Mouse (Mus musculus) erythroid progenitor cell, adult 5-6 weeks (primary cell): ENCODE data around the gene L1td1. TPM values are rescaled to one million over a fixed set of nuclear protein-coding genes. Genes with fewer than 3 reads are reported as not detected.

Experiments
- ATAC-seq: replicated peaks from 2 replicates; pipeline ENCODE4 v1.8.0; 2016; ENCODE audit warnings: moderate number of reproducible peaks, mild to moderate bottlenecking, moderate TSS enrichment, inconsistent platforms; ENCODE audit not compliant: poor library complexity, low FRiP score, severe bottlenecking
- total RNA-seq, 2 experiments: library from RNA; stranded (forward) in 1 of 2; stranded (reverse) in 1 of 2; fragments of 150-400 nt in 1 of 2; fragments of 186-747, 209-891 nt in 1 of 2; gene quantifications; 2 replicates each; pipeline versions ENCODE4 v1.2.3 to v1.2.4; 2015 to 2017; ENCODE audit warnings: low replicate concordance in 2 of 2

The L1td1 gene
- total RNA-seq, 2 experiments from 2014 or later, result not detected

- no peak for ATAC-seq
Measured at GRCm38 (mm10) chr4:98728716-98729115, 2.2 kb downstream of the L1td1 start.

DNA sequence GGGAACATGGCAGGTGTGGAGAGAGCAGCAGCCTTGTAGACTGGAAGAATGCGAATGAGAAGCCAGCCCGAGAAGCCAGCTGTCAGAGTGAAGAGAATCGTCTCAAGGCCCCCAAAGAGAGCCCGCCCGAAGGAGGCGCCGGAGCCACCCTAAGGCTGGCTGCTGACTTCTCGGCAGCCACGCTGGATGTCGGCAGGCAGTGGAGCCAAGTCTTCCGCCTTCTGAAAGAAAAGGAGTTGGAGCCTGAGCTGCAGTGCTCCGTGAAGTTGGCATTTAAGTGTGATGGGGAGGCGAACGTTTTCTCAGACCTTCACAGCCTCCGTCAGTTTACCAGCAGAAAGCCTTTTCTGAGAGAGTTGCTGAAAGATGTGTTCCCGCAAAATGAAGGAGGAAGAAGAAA is 7.1 kb downstream of the L1td1 start:
- no peak for ATAC-seq

- no peak for ATAC-seq
Measured at GRCm38 (mm10) chr4:98739753-98740152, 13.2 kb downstream of the L1td1 start.

- no peak for ATAC-seq
Measured at GRCm38 (mm10) chr4:98743209-98743905, 16.8 kb downstream of the L1td1 start.

GRCm38 (mm10) chr4:98743906-98744210 is 17.3 kb downstream of the L1td1 start:
- ATAC-seq, result no peak

DNA sequence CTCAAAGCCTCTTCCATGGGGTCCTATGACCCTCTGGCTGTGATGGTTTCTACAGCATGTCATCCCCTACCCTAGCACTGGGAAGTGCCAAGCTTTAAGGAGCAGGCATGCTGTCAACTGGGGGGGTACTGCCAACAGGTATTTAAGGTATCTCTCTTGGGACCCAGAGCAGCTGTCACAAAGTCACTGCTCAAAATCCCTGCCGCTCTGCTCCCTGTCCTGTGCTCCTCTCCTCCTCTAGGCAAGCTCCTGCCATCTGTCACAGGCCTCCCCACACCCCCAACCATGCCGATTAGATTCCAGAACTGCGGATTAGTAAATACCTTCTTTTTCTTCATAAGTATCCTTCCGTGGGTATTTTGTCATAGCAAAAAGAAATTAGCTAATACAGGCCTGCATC is 27.9 kb downstream of the L1td1 start:
- no peak for ATAC-seq

DNA sequence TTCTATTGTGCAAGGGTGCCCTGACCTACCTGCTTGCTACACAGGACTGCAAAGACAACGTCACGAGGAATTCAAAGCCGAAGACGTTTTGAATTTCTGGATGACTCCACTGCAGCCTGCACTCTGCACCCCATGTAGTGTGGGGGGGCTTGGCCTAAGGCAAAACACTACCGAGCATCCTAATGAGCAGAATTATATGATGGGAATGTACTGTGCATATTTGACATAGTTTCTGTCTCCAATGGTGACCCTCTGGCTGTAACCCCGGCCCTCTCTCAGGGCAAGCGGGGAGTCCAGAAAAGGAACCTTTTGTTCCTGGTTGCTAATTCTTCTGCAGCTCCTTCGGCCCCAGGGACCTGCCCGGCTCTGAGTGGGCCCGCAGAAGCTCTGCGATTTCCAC is 29.6 kb downstream of the L1td1 start:
- no peak for ATAC-seq

GRCm38 (mm10) chr4:98758012-98758821 is 31.7 kb downstream of the L1td1 start:
- no peak for ATAC-seq

DNA sequence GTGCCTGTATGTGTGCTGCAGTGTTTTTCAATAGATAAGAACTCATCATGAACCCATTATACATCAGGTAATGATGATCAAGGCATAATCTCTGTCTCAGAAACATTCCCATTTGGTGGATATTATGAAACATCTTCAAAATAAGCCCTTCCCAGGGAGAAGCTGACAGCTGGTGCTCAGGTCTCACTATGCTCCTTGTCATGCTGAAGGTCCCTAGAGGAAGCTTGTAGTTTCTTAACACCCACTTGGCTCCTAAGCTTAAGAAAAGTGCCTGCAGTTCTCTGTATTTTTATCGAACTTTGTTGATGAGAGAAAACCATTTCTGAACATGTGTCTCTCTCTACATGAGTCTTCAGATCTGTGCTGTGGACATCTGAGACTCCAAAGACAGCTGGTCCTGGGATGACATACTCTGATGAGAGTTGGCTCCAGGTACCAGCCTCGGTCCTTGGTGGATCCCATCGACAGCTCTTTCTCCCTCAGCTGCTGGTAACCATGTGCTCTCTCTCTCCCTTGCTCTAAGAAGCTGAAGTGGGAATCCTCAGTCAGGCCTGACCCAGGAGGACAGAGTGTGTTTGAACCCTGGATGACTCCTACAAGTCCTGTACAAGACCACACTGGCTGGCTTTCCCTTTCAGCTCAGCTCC is 32.5 kb downstream of the L1td1 start:
- no peak for ATAC-seq

- ATAC-seq, result no peak
Measured at GRCm38 (mm10) chr4:98767134-98768133, 40.9 kb downstream of the L1td1 start.

DNA sequence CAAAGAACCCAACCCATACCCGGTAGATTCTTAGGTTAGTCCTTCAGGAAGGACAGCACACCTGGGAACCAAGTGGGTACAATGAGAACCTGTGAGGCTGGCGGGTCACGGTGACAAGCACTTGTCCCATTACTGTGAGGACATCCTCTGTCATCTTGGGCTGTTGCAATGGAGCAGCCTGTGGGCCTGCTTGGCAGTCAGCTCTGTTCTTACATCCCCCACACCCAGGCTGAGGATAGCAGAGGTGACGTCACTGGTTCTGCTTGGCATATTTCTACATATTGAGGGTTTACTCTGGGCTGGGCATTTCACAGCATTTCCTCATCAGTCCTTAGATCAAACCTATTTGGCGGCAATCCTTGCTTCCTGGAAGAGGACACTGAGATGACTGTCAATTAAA is 47.3 kb downstream of the L1td1 start:
- ATAC-seq, result no peak

GRCm38 (mm10) chr4:98776721-98777427 is 50.3 kb downstream of the L1td1 start:
- no peak for ATAC-seq

DNA sequence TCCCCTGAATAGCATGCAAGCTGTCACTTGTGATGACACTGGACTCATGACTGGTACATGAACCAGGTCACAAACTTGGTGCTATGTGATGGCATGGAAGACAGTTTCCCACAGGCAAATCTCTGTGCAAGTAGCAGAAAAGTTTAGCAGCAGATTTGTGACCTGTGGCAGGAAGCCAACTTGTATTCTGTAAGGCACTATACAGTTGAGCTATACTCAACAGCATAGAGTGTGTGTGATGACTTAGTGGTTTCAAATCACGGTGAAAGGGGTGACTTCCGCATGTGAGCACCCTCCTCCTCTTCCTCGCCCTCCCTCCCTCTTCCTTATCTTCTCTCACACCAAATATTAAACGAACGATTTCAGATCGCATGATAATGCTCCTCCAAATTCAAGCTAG is 50.9 kb downstream of the L1td1 start:
- ATAC-seq, result no peak

DNA sequence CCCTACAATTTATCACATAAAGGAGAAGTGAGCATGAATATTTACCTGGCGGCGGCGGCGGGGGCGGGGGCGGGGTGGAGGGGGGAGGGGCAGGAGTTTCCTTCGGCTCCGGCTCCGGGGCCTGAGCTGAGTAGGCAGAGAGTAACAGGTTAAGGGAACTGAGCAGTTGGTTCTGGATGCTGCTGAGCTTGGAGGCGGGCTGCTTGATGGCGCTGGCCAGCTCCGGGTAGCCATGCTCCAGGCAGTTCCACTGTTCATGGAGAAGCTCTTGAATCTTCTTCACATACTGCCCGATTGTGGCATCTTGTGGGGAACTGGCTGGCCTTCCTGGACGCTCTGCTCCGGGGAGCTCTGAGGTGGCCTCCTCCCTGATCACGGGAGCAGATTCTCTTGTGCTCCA is 51.7 kb downstream of the L1td1 start:
- no peak for ATAC-seq

DNA sequence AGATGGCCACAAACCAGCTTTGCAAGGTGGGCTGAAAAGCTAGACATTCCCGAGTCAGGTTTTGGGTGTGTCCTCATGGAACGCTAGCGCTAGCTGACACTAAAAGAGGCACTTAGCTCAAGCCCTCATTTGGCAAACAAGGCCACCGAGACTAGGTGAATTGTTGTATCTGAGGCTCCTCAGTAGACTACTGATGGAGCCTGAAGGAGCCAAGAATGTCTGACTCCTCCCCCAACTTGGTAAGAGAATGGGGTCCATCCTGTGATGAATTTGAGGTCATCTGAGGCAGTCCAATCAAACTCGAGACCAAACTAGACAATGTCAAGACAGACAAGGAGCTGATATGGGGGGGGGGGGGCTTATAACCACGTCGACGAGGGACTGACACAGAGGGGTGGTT is 59.3 kb downstream of the L1td1 start:
- no peak for ATAC-seq

GRCm38 (mm10) chr4:98786281-98786680 is 59.7 kb downstream of the L1td1 start:
- no peak for ATAC-seq
